Mouse (Mus musculus) CH12.LX (cell line): Measurements from ENCODE around the gene Akr1b8. TPM values are rescaled to one million over a fixed set of nuclear protein-coding genes. Genes with fewer than 3 reads are reported as not detected.

Experiments
- DNase-seq: peaks from one replicate; pipeline ENCODE4 v3.0.0-alpha.2; 2013; ENCODE audit errors: extremely low read depth
- H3K27ac ChIP-seq: 2 replicates; pipeline ENCODE4 v1.5.1; 2012; ENCODE audit warnings: low read depth, mild to moderate bottlenecking, control low read depth, moderate library complexity; ENCODE audit not compliant: insufficient read depth
- H3K27me3 ChIP-seq: replicated peaks from 2 replicates; pipeline ENCODE3; 2012; ENCODE audit warnings: inconsistent platforms
- H3K36me3 ChIP-seq, 2 experiments: replicated peaks in 1 of 2; 2 replicates each; pipeline versions ENCODE3 to v1.6.1; 2012; ENCODE audit warnings: inconsistent platforms in 1 of 2, low read length in 1 of 2, mild to moderate bottlenecking in 1 of 2, mixed read lengths in 1 of 2, moderate library complexity in 1 of 2; ENCODE audit not compliant: control insufficient read depth in 1 of 2, insufficient read depth in 1 of 2
- H3K4me1 ChIP-seq, 2 experiments: 2 replicates each; pipeline ENCODE4 v1.6.1; 2012; ENCODE audit warnings: inconsistent platforms in 1 of 2, moderate library complexity in 1 of 2; ENCODE audit not compliant: insufficient read depth in 2 of 2, control insufficient read depth in 1 of 2
- H3K4me2 ChIP-seq: 2 replicates; pipeline ENCODE4 v1.6.1; 2012; ENCODE audit warnings: low read depth, mild to moderate bottlenecking, control low read depth; ENCODE audit not compliant: poor library complexity, insufficient read depth, severe bottlenecking
- H3K4me3 ChIP-seq, 3 experiments: fragments of 150-350 bp in 1 of 3; sonication (generic) in 1 of 3; replicated peaks in 1 of 3; 2 replicates each; pipeline versions ENCODE3 to v1.5.1; 2011 to 2012; ENCODE audit warnings: low read depth in 2 of 3, low read length in 2 of 3, mild to moderate bottlenecking in 2 of 3, moderate library complexity in 2 of 3, control low read depth in 1 of 3, improper control_type of control experiment in 1 of 3, inconsistent platforms in 1 of 3, mixed read lengths in 1 of 3; ENCODE audit not compliant: poor library complexity in 1 of 3
- H3K79me2 ChIP-seq: replicated peaks from 2 replicates; pipeline ENCODE4 v1.6.1; 2012; ENCODE audit warnings: mild to moderate bottlenecking, moderate library complexity; ENCODE audit not compliant: control insufficient read depth, poor library complexity, insufficient read depth, severe bottlenecking; ENCODE audit errors: extremely low read depth
- H3K9ac ChIP-seq: 2 replicates; pipeline ENCODE4 v1.6.1; 2012; ENCODE audit warnings: low read depth, mild to moderate bottlenecking, control low read depth, moderate library complexity; ENCODE audit not compliant: insufficient read depth
- H3K9me3 ChIP-seq: replicated peaks from 2 replicates; pipeline ENCODE3; 2012; ENCODE audit warnings: low read length, inconsistent platforms, mixed read lengths
- BHLHE40 ChIP-seq: IDR thresholded peaks from 2 replicates; pipeline ENCODE4 v1.6.1; 2011; ENCODE audit warnings: mild to moderate bottlenecking, low read depth, low read length, improper control_type of control experiment
- CHD1 ChIP-seq: IDR thresholded peaks from 2 replicates; pipeline ENCODE4 v1.6.1; 2012; ENCODE audit warnings: low read depth, low read length, improper control_type of control experiment, inconsistent platforms
- CHD2 ChIP-seq: IDR thresholded peaks from 2 replicates; pipeline ENCODE4 v1.6.1; 2011; ENCODE audit warnings: low read length, improper control_type of control experiment
- E2F4 ChIP-seq: IDR thresholded peaks from 2 replicates; pipeline ENCODE4 v1.6.1; 2011; ENCODE audit warnings: low read depth, low read length, improper control_type of control experiment; ENCODE audit not compliant: insufficient replicate concordance
- ELF1 ChIP-seq: IDR thresholded peaks from 2 replicates; pipeline ENCODE4 v1.6.1; 2014; ENCODE audit warnings: low read depth, mild to moderate bottlenecking, inconsistent platforms, low read length, improper control_type of control experiment
- ETS1 ChIP-seq: conservative IDR thresholded peaks from 2 replicates; pipeline ENCODE4 v1.6.1; 2012; ENCODE audit warnings: low read depth, mild to moderate bottlenecking, inconsistent platforms, low read length, improper control_type of control experiment, moderate library complexity
- GABPA ChIP-seq: IDR thresholded peaks from 2 replicates; pipeline ENCODE4 v1.6.1; 2012; ENCODE audit warnings: low read depth, low read length, improper control_type of control experiment, inconsistent platforms; ENCODE audit not compliant: insufficient replicate concordance
- HCFC1 ChIP-seq: IDR thresholded peaks from 2 replicates; pipeline ENCODE4 v1.6.1; 2012; ENCODE audit warnings: low read depth, mild to moderate bottlenecking, inconsistent platforms, low read length, improper control_type of control experiment
- IRF4 ChIP-seq: IDR thresholded peaks from 2 replicates; pipeline ENCODE4 v1.6.1; 2014; ENCODE audit warnings: low read depth, mild to moderate bottlenecking, inconsistent platforms, low read length, improper control_type of control experiment
- JUN ChIP-seq: IDR thresholded peaks from 2 replicates; pipeline ENCODE4 v1.6.1; 2011; ENCODE audit warnings: low read depth, mild to moderate bottlenecking, low read length, improper control_type of control experiment, moderate library complexity; ENCODE audit not compliant: insufficient read depth
- JUND ChIP-seq: conservative IDR thresholded peaks from 2 replicates; pipeline ENCODE4 v1.6.1; 2011; ENCODE audit warnings: low read depth, low read length, improper control_type of control experiment
- MAX ChIP-seq: IDR thresholded peaks from 2 replicates; pipeline ENCODE4 v1.6.1; 2011; ENCODE audit warnings: low read length, improper control_type of control experiment
- MAZ ChIP-seq: IDR thresholded peaks from 2 replicates; pipeline ENCODE4 v1.6.1; 2012; ENCODE audit warnings: low read depth, mild to moderate bottlenecking, inconsistent platforms, low read length, improper control_type of control experiment, moderate library complexity
- MEF2A ChIP-seq: IDR thresholded peaks from 2 replicates; pipeline ENCODE4 v1.6.1; 2014; ENCODE audit warnings: low read depth, mild to moderate bottlenecking, inconsistent platforms, low read length, improper control_type of control experiment, borderline replicate concordance
- MXI1 ChIP-seq: IDR thresholded peaks from 2 replicates; pipeline ENCODE4 v1.6.1; 2011; ENCODE audit warnings: mild to moderate bottlenecking, low read depth, low read length, improper control_type of control experiment
- MYC ChIP-seq: IDR thresholded peaks from 2 replicates; pipeline ENCODE4 v1.6.1; 2011; ENCODE audit warnings: low read depth, mild to moderate bottlenecking, improper control_type of control experiment, low read length
- NRF1 ChIP-seq: IDR thresholded peaks from 2 replicates; pipeline ENCODE4 v1.6.1; 2014; ENCODE audit warnings: low read depth, mild to moderate bottlenecking, inconsistent platforms, low read length, improper control_type of control experiment, moderate library complexity
- PAX5 ChIP-seq: IDR thresholded peaks from 2 replicates; pipeline ENCODE4 v1.6.1; 2012; ENCODE audit warnings: low read length, inconsistent platforms, mixed read lengths
- POLR2AphosphoS2 ChIP-seq: IDR thresholded peaks from 2 replicates; pipeline ENCODE4 v1.6.1; 2011; ENCODE audit warnings: low read depth, low read length, improper control_type of control experiment
- RAD21 ChIP-seq: IDR thresholded peaks from 2 replicates; pipeline ENCODE4 v1.6.1; 2011; ENCODE audit warnings: low read depth, mild to moderate bottlenecking, low read length, improper control_type of control experiment, moderate library complexity
- SMC3 ChIP-seq: IDR thresholded peaks from 2 replicates; pipeline ENCODE4 v1.6.1; 2011; ENCODE audit warnings: low read depth, low read length, improper control_type of control experiment
- TBP ChIP-seq: conservative IDR thresholded peaks from 2 replicates; pipeline ENCODE4 v1.6.1; 2011; ENCODE audit warnings: low read depth, low read length, improper control_type of control experiment
- TCF12 ChIP-seq: IDR thresholded peaks from 2 replicates; pipeline ENCODE4 v1.6.1; 2014; ENCODE audit warnings: low read depth, mild to moderate bottlenecking, inconsistent platforms, low read length, improper control_type of control experiment
- ZC3H11A ChIP-seq: IDR thresholded peaks from 2 replicates; pipeline ENCODE4 v1.6.1; 2012; ENCODE audit warnings: low read depth, mild to moderate bottlenecking, inconsistent platforms, low read length, improper control_type of control experiment
- ZKSCAN1 ChIP-seq: IDR thresholded peaks from 2 replicates; pipeline ENCODE4 v1.6.1; 2012; ENCODE audit warnings: low read depth, inconsistent platforms, low read length, improper control_type of control experiment, borderline replicate concordance
- ZNF384 ChIP-seq: IDR thresholded peaks from 2 replicates; pipeline ENCODE4 v1.6.1; 2012; ENCODE audit warnings: low read depth, low read length, improper control_type of control experiment, inconsistent platforms
- dilution Hi-C: fragments of 300-500 bp; cut with MboI; formaldehyde crosslinking; loops from 2 replicates; pipeline ENCODE4 v1.14.3; 2020; ENCODE audit warnings: low sequenced_read_pairs; ENCODE audit not compliant: extremely low pct_unique_long_range_greater_than_20kb, extremely low pct_ligation_motif_present
- in situ Hi-C: fragments of 300-500 bp; cut with MboI; formaldehyde crosslinking; loops from 3 replicates; pipeline ENCODE4 v1.14.3; 2019; ENCODE audit warnings: low sequenced_read_pairs, low pct_ligation_motif_present, low pct_unique_long_range_greater_than_20kb, mixed read lengths
- polyA plus RNA-seq: library from polyadenylated mRNA; unstranded; fragments of >175 nt; gene quantifications from 2 replicates; pipeline ENCODE4 v1.2.1, GENCODE M21; 2012; ENCODE audit warnings: low read depth; ENCODE audit not compliant: insufficient read length
- total RNA-seq, 2 experiments: library from RNA; depleted of rRNA; stranded (reverse); fragments of 300-350 nt in 1 of 2; fragments of >200 nt in 1 of 2; gene quantifications; 2 replicates each; pipeline ENCODE4 v1.2.3; 2012 to 2014

Akr1b8 gene
- total and polyA plus RNA-seq, 3 experiments, result 0.21 TPM; not detected in 2

DNA sequence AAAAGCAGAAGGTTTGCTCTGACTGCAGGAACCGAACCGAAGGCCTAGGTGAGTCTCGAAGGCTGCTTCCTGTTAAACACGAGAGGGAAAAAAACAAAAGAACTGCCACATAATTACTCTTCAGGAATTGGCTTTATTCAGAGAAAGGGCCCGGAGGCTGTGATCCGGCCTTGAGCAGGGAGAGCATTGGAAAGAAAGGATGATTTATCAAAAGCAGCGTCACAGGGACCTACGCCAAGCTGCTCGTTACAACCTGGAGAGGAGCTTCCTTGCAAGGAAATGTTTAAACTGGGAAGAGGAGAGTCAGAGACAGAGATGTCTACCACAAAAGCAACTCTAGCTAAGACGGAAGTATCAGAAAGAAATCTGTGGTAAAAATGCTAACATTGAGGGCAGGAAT lies 53.5 kb downstream of the Akr1b8 start:
- no peak overlapping the region for H3K9ac ChIP-seq
- dilution Hi-C loops, result no loop called here
- no peaks in the 10 kb centered on the region for H3K4me1 ChIP-seq
- H3K79me2 ChIP-seq, result no peaks in the 10 kb centered on the region
- in situ Hi-C loops, result no loop called here
- H3K27me3 ChIP-seq, result no peaks in the 10 kb centered on the region
- H3K36me3 ChIP-seq, result no peaks in the 10 kb centered on the region
- H3K9me3 ChIP-seq, result peaks cover 8% of the 10 kb centered on the region
- TF ChIP-seq ETS1, result no peak
- TF ChIP-seq E2F4, result no peak
- TF ChIP-seq NRF1, result no peak
- TF ChIP-seq RAD21, result no peak
- TF ChIP-seq ZKSCAN1, result no peak
- no peak for TF ChIP-seq ZNF384
- no peak for TF ChIP-seq JUN
- TF ChIP-seq MAZ, result no peak
- no peak for TF ChIP-seq ELF1
- TF ChIP-seq, all 38 proteins: peak for 0
- Histone ChIP-seq H3K4me3 (no peak overlapping the region), H3K4me2 (no peak overlapping the region), H3K27ac (no peak overlapping the region)
- no peak for DNase-seq

DNA sequence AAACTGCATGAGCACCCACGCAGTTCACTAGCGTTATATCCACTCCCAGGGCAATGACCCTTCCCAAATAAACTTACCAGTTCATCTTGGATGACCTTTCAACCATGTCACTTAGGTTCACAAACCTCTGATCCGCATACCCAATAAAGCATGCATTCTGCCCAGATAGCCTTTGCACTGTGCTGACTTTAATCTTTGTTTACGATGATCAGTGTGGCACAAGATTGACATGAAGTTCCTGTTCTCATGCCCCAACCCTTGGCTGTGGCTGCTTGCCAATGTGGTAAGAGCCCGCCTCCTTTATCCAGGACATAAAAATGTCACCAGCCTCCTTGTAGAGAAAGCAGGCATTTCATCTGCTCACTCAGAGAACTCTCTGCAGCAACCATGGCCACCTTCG lies 58.1 kb downstream of the Akr1b8 start, which contains the start of gene Akr1b7:
Gene Akr1b7, plus strand, starts transcription at position 312 of the 400 bp plus-strand sequence.
- dilution Hi-C loops (no loop called here), in situ Hi-C loops (no loop called here)
- Histone ChIP-seq H3K4me3 (peak within 1 kb of the TSS in 1 of 3 experiments; percentile 8), H3K36me3 (no peaks in the 10 kb centered on the region), H3K27ac (no peak within 1 kb of the TSS), H3K79me2 (no peaks in the 10 kb centered on the region), H3K9me3 (peaks cover 3% of the 10 kb centered on the region), H3K9ac (peak within 1 kb of the TSS; percentile 71), H3K4me2 (peak within 1 kb of the TSS; percentile 55), H3K27me3 (no peaks in the 10 kb centered on the region), H3K4me1 (peaks cover 0 to 8% of the 10 kb centered on the region in 2 experiments; a peak in 2 of 4 replicates)
- no peak for DNase-seq
- no peak for TF ChIP-seq JUN
- no peak for TF ChIP-seq JUND
- TF ChIP-seq MAZ, result no peak
- no peak for TF ChIP-seq MAX
- no peak for TF ChIP-seq SMC3
- no peak for TF ChIP-seq CHD2
- TF ChIP-seq GABPA, result no peak
- no peak for TF ChIP-seq HCFC1
- no peak for TF ChIP-seq MXI1
- no peak for TF ChIP-seq ZC3H11A
- TF ChIP-seq POLR2AphosphoS2, result no peak
- no peak for TF ChIP-seq CHD1
- TF ChIP-seq BHLHE40, result no peak
- no peak for TF ChIP-seq PAX5
- no peak for TF ChIP-seq TCF12
- TF ChIP-seq IRF4, result no peak
- TF ChIP-seq TBP, result no peak
- no peak for TF ChIP-seq NRF1
- no peak for TF ChIP-seq MEF2A
- TF ChIP-seq MYC, result no peak
